Mouse (Mus musculus) heart, embryonic 11.5 days (tissue): ENCODE results near the gene Dapl1. TPM values are rescaled to one million over a fixed set of nuclear protein-coding genes. Genes with fewer than 3 reads are reported as not detected.

ENCODE experiments used
- ATAC-seq: fragments of 200-750 bp; cut with Nextera tagmentation; replicated peaks from 2 replicates; pipeline ENCODE4 v1.8.0; 2017; ENCODE audit warnings: moderate library complexity; ENCODE audit not compliant: insufficient number of reproducible peaks, low FRiP score, low TSS enrichment
- H3K27ac ChIP-seq: fragments of 300-500 bp; sonication (generic); 2 replicates; pipeline ENCODE4 v1.5.1; 2014; ENCODE audit warnings: mild to moderate bottlenecking, low read depth, low read length
- H3K27me3 ChIP-seq: fragments of 300-500 bp; sonication (generic); 2 replicates; pipeline ENCODE4 v1.6.1; 2014; ENCODE audit warnings: mild to moderate bottlenecking, low read length, mixed read lengths; ENCODE audit not compliant: control insufficient read depth, insufficient read depth
- H3K36me3 ChIP-seq: fragments of 300-500 bp; sonication (generic); 2 replicates; pipeline ENCODE4 v1.6.1; 2014; ENCODE audit warnings: mild to moderate bottlenecking, low read length, moderate library complexity, mixed read lengths; ENCODE audit not compliant: control insufficient read depth, insufficient read depth
- H3K4me1 ChIP-seq: fragments of 300-500 bp; sonication (generic); 2 replicates; pipeline ENCODE4 v1.6.1; 2014; ENCODE audit warnings: low read length; ENCODE audit not compliant: control insufficient read depth, insufficient read depth
- H3K4me2 ChIP-seq: fragments of 300-500 bp; sonication (generic); 2 replicates; pipeline ENCODE4 v1.6.1; 2014; ENCODE audit warnings: mild to moderate bottlenecking, moderate library complexity
- H3K4me3 ChIP-seq: fragments of 300-500 bp; sonication (generic); 2 replicates; pipeline ENCODE4 v1.5.1; 2014; ENCODE audit warnings: low read depth, low read length
- H3K9ac ChIP-seq: fragments of 300-500 bp; sonication (generic); 2 replicates; pipeline ENCODE4 v1.6.1; 2014; ENCODE audit warnings: mild to moderate bottlenecking, low read depth, low read length, moderate library complexity
- H3K9me3 ChIP-seq: fragments of 300-500 bp; sonication (generic); replicated peaks from 2 replicates; pipeline ENCODE4 v1.6.1; 2016; ENCODE audit warnings: low read length; ENCODE audit not compliant: control insufficient read depth
- WGBS: fragments of 180-500 bp; shearing (Covaris S2); extraction: QIAGEN DNeasy Blood & Tissue Kit; methylation state at CpG from one replicate; pipeline ENCODE4 v1.1.7; 2014; ENCODE audit not compliant: insufficient replicate concordance; 5-methylcytosine and 5-hydroxymethylcytosine counted together
- polyA plus RNA-seq: library from polyadenylated mRNA; unstranded; fragments of >200 nt; fragmentation: Nextera tagmentation; extraction: Ambion mirVana; gene quantifications from 2 replicates; pipeline ENCODE4 v1.2.1, GENCODE M21; 2014

The Dapl1 gene
- polyA plus RNA-seq, 1 experiment from 2014 or later: 0.70 TPM

GRCm38 (mm10) chr2:59488235-59488634 is 3.8 kb downstream of the Dapl1 start:
- no peak for ATAC-seq
- Histone ChIP-seq H3K4me1 (no peaks in the 10 kb centered on the region), H3K27ac (no peak overlapping the region), H3K36me3 (no peaks in the 10 kb centered on the region), H3K4me3 (no peak overlapping the region), H3K9me3 (no peaks in the 10 kb centered on the region), H3K4me2 (no peak overlapping the region), H3K27me3 (no peaks in the 10 kb centered on the region), H3K9ac (no peak overlapping the region)
- 42% methylated on average over 2 of the region's 2 CpGs for WGBS

- no peak overlapping the region for H3K27ac ChIP-seq
- H3K4me1 ChIP-seq: no peaks in the 10 kb centered on the region
- no peaks in the 10 kb centered on the region for H3K9me3 ChIP-seq
- no peaks in the 10 kb centered on the region for H3K36me3 ChIP-seq
- no peak overlapping the region for H3K9ac ChIP-seq
- no peaks in the 10 kb centered on the region for H3K27me3 ChIP-seq
- no peak overlapping the region for H3K4me2 ChIP-seq
- no peak overlapping the region for H3K4me3 ChIP-seq
- WGBS: 67% methylated on average over 7 of the region's 7 CpGs
- no peak for ATAC-seq
Measured at GRCm38 (mm10) chr2:59490353-59490752, 5.9 kb downstream of the Dapl1 start.

- Histone ChIP-seq H3K4me1 (peaks cover 6% of the 10 kb centered on the region; the same call in 1 of the 2 replicates), H3K9ac (no peak overlapping the region), H3K9me3 (no peaks in the 10 kb centered on the region), H3K27me3 (no peaks in the 10 kb centered on the region), H3K27ac (no peak overlapping the region), H3K4me3 (no peak overlapping the region), H3K36me3 (no peaks in the 10 kb centered on the region), H3K4me2 (no peak overlapping the region)
- no peak for ATAC-seq
- 34% methylated on average over 13 of the region's 13 CpGs for WGBS
Measured at GRCm38 (mm10) chr2:59493445-59494085, 9.1 kb downstream of the Dapl1 start.

- Histone ChIP-seq H3K27me3 (no peaks in the 10 kb centered on the region), H3K4me2 (no peak overlapping the region), H3K27ac (no peak overlapping the region), H3K9ac (no peak overlapping the region), H3K4me3 (no peak overlapping the region), H3K4me1 (peaks cover 11% of the 10 kb centered on the region; the same call in 1 of the 2 replicates), H3K9me3 (no peaks in the 10 kb centered on the region), H3K36me3 (no peaks in the 10 kb centered on the region)
- no peak for ATAC-seq
- 69% methylated on average over 8 of the region's 8 CpGs for WGBS
Measured at GRCm38 (mm10) chr2:59499146-59499545, 14.7 kb downstream of the Dapl1 start.

- WGBS: 91% methylated on average over 2 of the region's 2 CpGs
- no peak for ATAC-seq
Measured at GRCm38 (mm10) chr2:59499717-59500116, 15.3 kb downstream of the Dapl1 start.

GRCm38 (mm10) chr2:59509061-59509460 is 24.6 kb downstream of the Dapl1 start:
- Histone ChIP-seq H3K4me3 (no peak overlapping the region), H3K27ac (no peak overlapping the region), H3K36me3 (no peaks in the 10 kb centered on the region), H3K27me3 (no peaks in the 10 kb centered on the region), H3K4me2 (no peak overlapping the region), H3K4me1 (no peaks in the 10 kb centered on the region), H3K9me3 (no peaks in the 10 kb centered on the region), H3K9ac (no peak overlapping the region)
- ATAC-seq: no peak
- WGBS: 54% methylated on average over 4 of the region's 4 CpGs

More at GRCm38 (mm10) chr2:59499717-59500116, 15.3 kb downstream of the Dapl1 start:
- no peaks in the 10 kb centered on the region for H3K36me3 ChIP-seq
- H3K27me3 ChIP-seq: no peaks in the 10 kb centered on the region
- peaks cover 11% of the 10 kb centered on the region; the same call in 1 of the 2 replicates for H3K4me1 ChIP-seq
- no peak overlapping the region for H3K4me2 ChIP-seq
- H3K27ac ChIP-seq: no peak overlapping the region
- H3K9ac ChIP-seq: no peak overlapping the region
- H3K4me3 ChIP-seq: no peak overlapping the region
- H3K9me3 ChIP-seq: no peaks in the 10 kb centered on the region

GRCm38 (mm10) chr2:59510416-59510815 is 26.0 kb downstream of the Dapl1 start:
- WGBS: 43% methylated on average over 9 of the region's 9 CpGs
- H3K27ac ChIP-seq: no peak overlapping the region
- H3K9me3 ChIP-seq: no peaks in the 10 kb centered on the region
- H3K4me2 ChIP-seq: no peak overlapping the region
- no peak overlapping the region for H3K4me3 ChIP-seq
- no peak for ATAC-seq
- no peaks in the 10 kb centered on the region for H3K4me1 ChIP-seq
- no peaks in the 10 kb centered on the region for H3K27me3 ChIP-seq
- H3K9ac ChIP-seq: peak overlapping the region; percentile 23; the same call in 1 of the 2 replicates
- H3K36me3 ChIP-seq: no peaks in the 10 kb centered on the region

- Histone ChIP-seq H3K27me3 (no peaks in the 10 kb centered on the region), H3K27ac (no peak overlapping the region), H3K4me3 (no peak overlapping the region), H3K9me3 (no peaks in the 10 kb centered on the region), H3K4me1 (no peaks in the 10 kb centered on the region), H3K9ac (no peak overlapping the region), H3K36me3 (no peaks in the 10 kb centered on the region), H3K4me2 (no peak overlapping the region)
- 53% methylated on average over 6 of the region's 6 CpGs for WGBS
- ATAC-seq: no peak
Measured at GRCm38 (mm10) chr2:59510882-59511281, 26.4 kb downstream of the Dapl1 start.

- Histone ChIP-seq H3K36me3 (no peaks in the 10 kb centered on the region), H3K4me3 (no peak overlapping the region), H3K9ac (no peak overlapping the region), H3K4me1 (peaks cover 5% of the 10 kb centered on the region; the same call in 1 of the 2 replicates), H3K4me2 (no peak overlapping the region), H3K27me3 (no peaks in the 10 kb centered on the region), H3K9me3 (no peaks in the 10 kb centered on the region), H3K27ac (no peak overlapping the region)
- no peak for ATAC-seq
- WGBS: 89% methylated on average over 10 of the region's 10 CpGs
Measured at GRCm38 (mm10) chr2:59520663-59521062, 36.2 kb downstream of the Dapl1 start.
